Mouse (Mus musculus): ENCODE results near the gene Lhfpl4.

The Lhfpl4 gene

GRCm38 (mm10) chr6:113169852-113170251 lies 25.3 kb downstream of the Lhfpl4 start:
- DNase-seq (ENCODE audit: low read depth, low spot score) = no peak

GRCm38 (mm10) chr6:113168316-113168975 lies 26.7 kb downstream of the Lhfpl4 start:
- DNase-seq (ENCODE audit: low read depth, low spot score) = no peak

GRCm38 (mm10) chr6:113166661-113167251 lies 28.4 kb downstream of the Lhfpl4 start:
- peak; percentile 91 for DNase-seq (ENCODE audit: low read depth, low spot score)

- DNase-seq (ENCODE audit: low read depth, low spot score) = no peak
Observed at GRCm38 (mm10) chr6:113163513-113163912, 31.7 kb downstream of the Lhfpl4 start.

GRCm38 (mm10) chr6:113161982-113162381 lies 33.2 kb downstream of the Lhfpl4 start:
- DNase-seq (ENCODE audit: low read depth, low spot score) = peak; percentile 84

GRCm38 (mm10) chr6:113160106-113160505 lies 35.1 kb downstream of the Lhfpl4 start:
- no peak for DNase-seq (ENCODE audit: low read depth, low spot score)

GRCm38 (mm10) chr6:113156064-113156463 lies 39.1 kb downstream of the Lhfpl4 start:
- DNase-seq (ENCODE audit: low read depth, low spot score) = no peak

- DNase-seq (ENCODE audit: low read depth, low spot score) = no peak
Observed at GRCm38 (mm10) chr6:113154886-113155285, 40.3 kb downstream of the Lhfpl4 start.

- DNase-seq (ENCODE audit: low read depth, low spot score) = no peak
Observed at GRCm38 (mm10) chr6:113154071-113154470, 41.1 kb downstream of the Lhfpl4 start.

- DNase-seq (ENCODE audit: low read depth, low spot score) = peak; percentile 20
Observed at GRCm38 (mm10) chr6:113145249-113145648, 49.9 kb downstream of the Lhfpl4 start.

GRCm38 (mm10) chr6:113144764-113145163 lies 50.4 kb downstream of the Lhfpl4 start:
- no peak for DNase-seq (ENCODE audit: low read depth, low spot score)

GRCm38 (mm10) chr6:113141389-113142094 lies 53.6 kb downstream of the Lhfpl4 start:
- no peak for DNase-seq (ENCODE audit: low read depth, low spot score)

GRCm38 (mm10) chr6:113133360-113133759 lies 61.8 kb downstream of the Lhfpl4 start:
- DNase-seq (ENCODE audit: low read depth, low spot score) = peak; percentile 33

GRCm38 (mm10) chr6:113120806-113121205 lies 74.4 kb downstream of the Lhfpl4 start:
- DNase-seq (ENCODE audit: low read depth, low spot score) = no peak

Measured in brain, adult 2 months (tissue).